Comparison of ENCODE assay signal across 32 mouse cellular contexts in the genomic region with DNA sequence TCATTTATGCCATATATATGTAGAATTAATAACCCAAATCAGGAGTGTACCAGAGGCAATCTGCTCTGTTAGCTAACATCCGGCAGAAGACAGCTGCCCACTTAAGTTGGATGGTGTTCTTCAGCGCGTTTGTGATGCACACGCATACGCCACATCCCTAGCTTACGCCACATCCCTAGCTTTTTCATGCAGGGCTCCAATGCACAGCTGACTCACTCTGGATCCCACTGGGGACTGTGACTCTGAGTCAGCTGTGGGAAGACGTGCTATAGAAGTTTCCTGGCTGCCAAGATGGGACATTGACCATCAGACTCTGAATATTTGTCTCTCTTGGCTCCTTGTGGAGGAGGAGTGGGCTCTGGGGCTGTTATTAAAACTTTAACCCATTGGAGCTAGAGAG.
DNase-seq lines count a peak whose midpoint lies in the region; ATAC-seq and TF ChIP-seq lines count a peak whose summit lies in the region.
"Had no signal": no experiment of that assay in that cellular context is flagged by ENCODE, and none has a peak within 500 bp of the region (broad histone marks: within the 10 kb centered on the region; RNA-seq: fewer than 3 reads in every experiment).

No protein-coding gene starts in this region.

- no peaks in the 10 kb centered on the region for H3K27me3 ChIP-seq in lung, postnatal 0 days (replicated peaks; ENCODE audit: insufficient read depth, low read length)
- H3K27me3 ChIP-seq in stomach, postnatal 0 days (ENCODE audit: control insufficient read depth, insufficient read depth, low read length): no peaks in the 10 kb centered on the region
- no peaks in the 10 kb centered on the region for H3K27me3 ChIP-seq in hindbrain, postnatal 0 days (ENCODE audit: insufficient read depth, low read length)
- H3K27me3 ChIP-seq: embryonic facial prominence, embryonic 12.5 days; intestine, embryonic 15.5 days; limb, embryonic 12.5 days; liver, embryonic 15.5 days; lung, embryonic 15.5 days; midbrain, embryonic 13.5 days; stomach, embryonic 15.5 days had no signal

- no peak for TF ChIP-seq CTCF in lung, postnatal 0 days (IDR thresholded peaks at IDR 0.05)
- TF ChIP-seq CTCF in stomach, postnatal 0 days (IDR thresholded peaks at IDR 0.05; ENCODE audit: low read depth): no peak
- TF ChIP-seq CTCF in hindbrain, postnatal 0 days (IDR thresholded peaks at IDR 0.05; ENCODE audit: low read depth): no peak

- TF ChIP-seq EP300 in lung, postnatal 0 days (IDR thresholded peaks at IDR 0.05): no peak
- no peak for TF ChIP-seq EP300 in stomach, postnatal 0 days (optimal IDR thresholded peaks at IDR 0.05)

- intact Hi-C loops in heart, postnatal 10 days (cut with DNase I): no loop called here

- no peak overlapping the region for H3K4me2 ChIP-seq in lung, postnatal 0 days (replicated peaks; ENCODE audit: low read depth, low read length)
- H3K4me2 ChIP-seq in stomach, postnatal 0 days (replicated peaks; ENCODE audit: low read depth): no peak overlapping the region
- H3K4me2 ChIP-seq in hindbrain, postnatal 0 days (ENCODE audit: low read depth, low read length): no peak overlapping the region
- H3K4me2 ChIP-seq: embryonic facial prominence, embryonic 12.5 days; intestine, embryonic 15.5 days; limb, embryonic 12.5 days; liver, embryonic 15.5 days; lung, embryonic 15.5 days; midbrain, embryonic 13.5 days; stomach, embryonic 15.5 days had no signal

- no peak overlapping the region for H3K27ac ChIP-seq in lung, postnatal 0 days (ENCODE audit: low read length)
- no peak overlapping the region for H3K27ac ChIP-seq in stomach, postnatal 0 days (replicated peaks)
- no peak overlapping the region for H3K27ac ChIP-seq in hindbrain, postnatal 0 days
- H3K27ac ChIP-seq: embryonic facial prominence, embryonic 12.5 days; intestine, embryonic 15.5 days; kidney, postnatal 0 days; limb, embryonic 12.5 days; liver, embryonic 15.5 days; lung, embryonic 15.5 days; macrophage; midbrain, embryonic 13.5 days; stomach, embryonic 15.5 days had no signal

- ATAC-seq in lung, postnatal 0 days: peak; percentile 57
- no peak for ATAC-seq in stomach, postnatal 0 days (ENCODE audit: low FRiP score, low TSS enrichment)
- no peak for ATAC-seq in hindbrain, postnatal 0 days
- ATAC-seq: activated CD4-positive, CD25-positive, alpha-beta regulatory T cell, adult 4 months; forebrain, embryonic 14.5 days; hindbrain, embryonic 16.5 days; intestine, embryonic 15.5 days; midbrain, embryonic 13.5 days had no signal

- H3K36me3 ChIP-seq in lung, postnatal 0 days (ENCODE audit: insufficient read depth, low read length): no peaks in the 10 kb centered on the region
- H3K36me3 ChIP-seq in stomach, postnatal 0 days (ENCODE audit: control insufficient read depth, insufficient read depth, low read length): no peaks in the 10 kb centered on the region
- no peaks in the 10 kb centered on the region for H3K36me3 ChIP-seq in hindbrain, postnatal 0 days (ENCODE audit: insufficient read depth, low read length)
- H3K36me3 ChIP-seq: embryonic facial prominence, embryonic 12.5 days; intestine, embryonic 15.5 days; limb, embryonic 12.5 days; liver, embryonic 15.5 days; lung, embryonic 15.5 days; midbrain, embryonic 13.5 days; stomach, embryonic 15.5 days had no signal

- H3K4me3 ChIP-seq in lung, postnatal 0 days (ENCODE audit: low read depth, low read length): no peak overlapping the region
- no peak overlapping the region for H3K4me3 ChIP-seq in stomach, postnatal 0 days (ENCODE audit: low read depth, low read length)
- no peak overlapping the region for H3K4me3 ChIP-seq in hindbrain, postnatal 0 days (ENCODE audit: low read length)
- H3K4me3 ChIP-seq: embryonic facial prominence, embryonic 12.5 days; intestine, embryonic 15.5 days; limb, embryonic 12.5 days; liver, embryonic 15.5 days; lung, embryonic 15.5 days; midbrain, embryonic 13.5 days; stomach, embryonic 15.5 days had no signal

- no peaks in the 10 kb centered on the region for H3K9me3 ChIP-seq in lung, postnatal 0 days (ENCODE audit: low read length)
- no peaks in the 10 kb centered on the region for H3K9me3 ChIP-seq in stomach, postnatal 0 days (ENCODE audit: control insufficient read depth, low read length)
- H3K9me3 ChIP-seq in hindbrain, postnatal 0 days (ENCODE audit: low read length): no peaks in the 10 kb centered on the region
- H3K9me3 ChIP-seq: embryonic facial prominence, embryonic 12.5 days; intestine, embryonic 15.5 days; limb, embryonic 12.5 days; liver, embryonic 15.5 days; lung, embryonic 15.5 days; midbrain, embryonic 13.5 days; stomach, embryonic 15.5 days had no signal

- 82% methylated on average over 7 of the region's 7 CpGs for WGBS in lung, postnatal 0 days
- WGBS in stomach, postnatal 0 days: 90% methylated on average over 7 of the region's 7 CpGs
- 87% methylated on average over 7 of the region's 7 CpGs for WGBS in hindbrain, postnatal 0 days

- peaks cover 4% of the 10 kb centered on the region; the same call in 1 of the 2 replicates for H3K4me1 ChIP-seq in lung, postnatal 0 days (ENCODE audit: insufficient read depth, low read depth, low read length)
- no peaks in the 10 kb centered on the region for H3K4me1 ChIP-seq in stomach, postnatal 0 days (replicated peaks; ENCODE audit: control insufficient read depth, insufficient read depth)
- H3K4me1 ChIP-seq in hindbrain, postnatal 0 days (ENCODE audit: insufficient read depth, low read length): peaks cover 6% of the 10 kb centered on the region
- H3K4me1 ChIP-seq: embryonic facial prominence, embryonic 12.5 days; limb, embryonic 12.5 days had no signal

- DNase-seq in heart, adult 8-10 months (ENCODE audit: low spot score): peak; percentile 7
- no peak for DNase-seq in heart, postnatal 10 days
- peak; percentile 8 for DNase-seq in lung, postnatal 0 days (ENCODE audit: low spot score)
- no peak for DNase-seq in lung, adult 18-20 months
- peak; percentile 59 for DNase-seq in NIH3T3 (ENCODE audit: low read depth)
- DNase-seq in right cerebral cortex, postnatal 25 days: peak; percentile 38
- no peak for DNase-seq in stomach, postnatal 0 days (ENCODE audit: low spot score)
- no peak for DNase-seq in hindbrain, postnatal 0 days (ENCODE audit: low spot score)
- DNase-seq: adrenal gland, postnatal 10 days; B cell, adult 2 months; cerebellum, adult 11 months; cerebellum, adult 9-10 months; cerebellum, postnatal 36 days; embryo, embryonic 11 days; gastrocnemius, postnatal 10 days; kidney, adult 2 months; kidney, postnatal 4 days; layer of hippocampus, postnatal 36 days; thymus, adult 18-20 months; thymus, postnatal 25 days had no signal

- H3K9ac ChIP-seq in lung, postnatal 0 days (replicated peaks; ENCODE audit: low read depth): no peak overlapping the region
- no peak overlapping the region for H3K9ac ChIP-seq in stomach, postnatal 0 days (ENCODE audit: low read length)
- no peak overlapping the region for H3K9ac ChIP-seq in hindbrain, postnatal 0 days (replicated peaks; ENCODE audit: low read length)
- H3K9ac ChIP-seq: embryonic facial prominence, embryonic 12.5 days; intestine, embryonic 15.5 days; limb, embryonic 12.5 days; liver, embryonic 15.5 days; lung, embryonic 15.5 days; midbrain, embryonic 13.5 days; stomach, embryonic 15.5 days had no signal

Comparison
In these comparisons a context has a peak if more than half of its experiments do, and no peak if none do; other contexts are left out.
1. DNase-seq: peak in heart, adult 8-10 months (single experiment), lung, postnatal 0 days (single experiment), NIH3T3 (single experiment) and right cerebral cortex, postnatal 25 days (single experiment); none in heart, postnatal 10 days (0 of 2), lung, adult 18-20 months (0 of 2), stomach, postnatal 0 days (single experiment) and hindbrain, postnatal 0 days (single experiment).